Mouse (Mus musculus): ENCODE data around the gene Blmh. TPM values are rescaled to one million over a fixed set of nuclear protein-coding genes. Genes with fewer than 3 reads are reported as not detected.

The Blmh gene
- polyA plus RNA-seq (2015; fragmentation: Nextera tagmentation; extraction: Ambion mirVana) = 139 TPM in 2 replicates

- H3K9ac ChIP-seq (ENCODE audit: low read depth, low read length) = no peak within 1 kb of the TSS
- H3K4me1 ChIP-seq (ENCODE audit: control insufficient read depth, insufficient read depth, low read depth, low read length) = no peaks in the 10 kb centered on the region
- no peaks in the 10 kb centered on the region for H3K36me3 ChIP-seq (ENCODE audit: control insufficient read depth, insufficient read depth, low read length)
- no peaks in the 10 kb centered on the region for H3K9me3 ChIP-seq (ENCODE audit: control insufficient read depth, low read length)
- WGBS = 86% methylated on average over 6 of the region's 6 CpGs
- no peak within 1 kb of the TSS for H3K4me3 ChIP-seq (ENCODE audit: low read length)
- no peak for ATAC-seq
- H3K4me2 ChIP-seq (ENCODE audit: low read length) = no peak within 1 kb of the TSS
- no peaks in the 10 kb centered on the region for H3K27me3 ChIP-seq (replicated peaks; ENCODE audit: control insufficient read depth, insufficient read depth, low read length)
- no peak within 1 kb of the TSS for H3K27ac ChIP-seq (ENCODE audit: low read depth, low read length)
Measured at GRCm38 (mm10) chr11:76924759-76925236, at the start of gene Blmh. Gene Blmh (plus strand): TSS chr11:76924809.

- Histone ChIP-seq H3K36me3 (ENCODE audit: control insufficient read depth, insufficient read depth, low read length) (no peaks in the 10 kb centered on the region), H3K9ac (ENCODE audit: low read depth, low read length) (no peak overlapping the region), H3K27me3 (replicated peaks; ENCODE audit: control insufficient read depth, insufficient read depth, low read length) (no peaks in the 10 kb centered on the region), H3K27ac (ENCODE audit: low read depth, low read length) (no peak overlapping the region), H3K4me3 (ENCODE audit: low read length) (no peak overlapping the region), H3K4me1 (ENCODE audit: control insufficient read depth, insufficient read depth, low read depth, low read length) (no peaks in the 10 kb centered on the region), H3K9me3 (ENCODE audit: control insufficient read depth, low read length) (no peaks in the 10 kb centered on the region), H3K4me2 (ENCODE audit: low read length) (no peak overlapping the region)
- WGBS = 86% methylated on average over 5 of the region's 5 CpGs
- ATAC-seq = no peak
Measured at GRCm38 (mm10) chr11:76879816-76880215, 44.8 kb upstream of the Blmh start.

- no peak overlapping the region for H3K4me3 ChIP-seq (ENCODE audit: low read length)
Measured at GRCm38 (mm10) chr11:76884451-76884850, 40.2 kb upstream of the Blmh start.

GRCm38 (mm10) chr11:76889339-76890164 is 35.1 kb upstream of the Blmh start:
- Histone ChIP-seq H3K4me1 (ENCODE audit: control insufficient read depth, insufficient read depth, low read depth, low read length) (no peaks in the 10 kb centered on the region), H3K9me3 (ENCODE audit: control insufficient read depth, low read length) (no peaks in the 10 kb centered on the region), H3K4me2 (ENCODE audit: low read length) (no peak overlapping the region), H3K4me3 (ENCODE audit: low read length) (no peak overlapping the region), H3K36me3 (ENCODE audit: control insufficient read depth, insufficient read depth, low read length) (no peaks in the 10 kb centered on the region), H3K9ac (ENCODE audit: low read depth, low read length) (no peak overlapping the region), H3K27ac (ENCODE audit: low read depth, low read length) (no peak overlapping the region), H3K27me3 (replicated peaks; ENCODE audit: control insufficient read depth, insufficient read depth, low read length) (no peaks in the 10 kb centered on the region)
- 74% methylated on average over 10 of the region's 10 CpGs for WGBS
- ATAC-seq = no peak

More at GRCm38 (mm10) chr11:76884451-76884850, 40.2 kb upstream of the Blmh start:
- ATAC-seq = no peak
- H3K4me2 ChIP-seq (ENCODE audit: low read length) = no peak overlapping the region
- no peak overlapping the region for H3K9ac ChIP-seq (ENCODE audit: low read depth, low read length)
- WGBS = 44% methylated on average over 5 of the region's 5 CpGs
- H3K27me3 ChIP-seq (replicated peaks; ENCODE audit: control insufficient read depth, insufficient read depth, low read length) = no peaks in the 10 kb centered on the region
- no peaks in the 10 kb centered on the region for H3K9me3 ChIP-seq (ENCODE audit: control insufficient read depth, low read length)
- H3K36me3 ChIP-seq (ENCODE audit: control insufficient read depth, insufficient read depth, low read length) = no peaks in the 10 kb centered on the region
- no peaks in the 10 kb centered on the region for H3K4me1 ChIP-seq (ENCODE audit: control insufficient read depth, insufficient read depth, low read depth, low read length)
- no peak overlapping the region for H3K27ac ChIP-seq (ENCODE audit: low read depth, low read length)

GRCm38 (mm10) chr11:76891171-76891570 is 33.4 kb upstream of the Blmh start:
- Histone ChIP-seq H3K9me3 (ENCODE audit: control insufficient read depth, low read length) (no peaks in the 10 kb centered on the region), H3K36me3 (ENCODE audit: control insufficient read depth, insufficient read depth, low read length) (no peaks in the 10 kb centered on the region), H3K4me1 (ENCODE audit: control insufficient read depth, insufficient read depth, low read depth, low read length) (no peaks in the 10 kb centered on the region), H3K4me2 (ENCODE audit: low read length) (no peak overlapping the region), H3K27ac (ENCODE audit: low read depth, low read length) (no peak overlapping the region), H3K4me3 (ENCODE audit: low read length) (no peak overlapping the region), H3K9ac (ENCODE audit: low read depth, low read length) (no peak overlapping the region), H3K27me3 (replicated peaks; ENCODE audit: control insufficient read depth, insufficient read depth, low read length) (no peaks in the 10 kb centered on the region)
- no peak for ATAC-seq
- 90% methylated on average over 7 of the region's 7 CpGs for WGBS

GRCm38 (mm10) chr11:76891738-76892349 is 32.8 kb upstream of the Blmh start:
- Histone ChIP-seq H3K27ac (ENCODE audit: low read depth, low read length) (no peak overlapping the region), H3K9me3 (ENCODE audit: control insufficient read depth, low read length) (no peaks in the 10 kb centered on the region), H3K4me2 (ENCODE audit: low read length) (no peak overlapping the region), H3K9ac (ENCODE audit: low read depth, low read length) (no peak overlapping the region), H3K36me3 (ENCODE audit: control insufficient read depth, insufficient read depth, low read length) (no peaks in the 10 kb centered on the region), H3K4me3 (ENCODE audit: low read length) (no peak overlapping the region), H3K27me3 (replicated peaks; ENCODE audit: control insufficient read depth, insufficient read depth, low read length) (no peaks in the 10 kb centered on the region), H3K4me1 (ENCODE audit: control insufficient read depth, insufficient read depth, low read depth, low read length) (no peaks in the 10 kb centered on the region)
- ATAC-seq = no peak
- 82% methylated on average over 4 of the region's 4 CpGs for WGBS

- H3K9me3 ChIP-seq (ENCODE audit: control insufficient read depth, low read length) = no peaks in the 10 kb centered on the region
- no peak overlapping the region for H3K9ac ChIP-seq (ENCODE audit: low read depth, low read length)
- H3K4me1 ChIP-seq (ENCODE audit: control insufficient read depth, insufficient read depth, low read depth, low read length) = no peaks in the 10 kb centered on the region
- 85% methylated on average over 3 of the region's 3 CpGs for WGBS
- no peak for ATAC-seq
- no peak overlapping the region for H3K27ac ChIP-seq (ENCODE audit: low read depth, low read length)
- H3K36me3 ChIP-seq (ENCODE audit: control insufficient read depth, insufficient read depth, low read length) = no peaks in the 10 kb centered on the region
- H3K4me3 ChIP-seq (ENCODE audit: low read length) = no peak overlapping the region
- no peak overlapping the region for H3K4me2 ChIP-seq (ENCODE audit: low read length)
- H3K27me3 ChIP-seq (replicated peaks; ENCODE audit: control insufficient read depth, insufficient read depth, low read length) = no peaks in the 10 kb centered on the region
Measured at GRCm38 (mm10) chr11:76892972-76893371, 31.6 kb upstream of the Blmh start.

- no peak overlapping the region for H3K4me3 ChIP-seq (ENCODE audit: low read length)
- no peaks in the 10 kb centered on the region for H3K4me1 ChIP-seq (ENCODE audit: control insufficient read depth, insufficient read depth, low read depth, low read length)
- H3K4me2 ChIP-seq (ENCODE audit: low read length) = no peak overlapping the region
- no peak overlapping the region for H3K27ac ChIP-seq (ENCODE audit: low read depth, low read length)
- no peak for ATAC-seq
- H3K9ac ChIP-seq (ENCODE audit: low read depth, low read length) = no peak overlapping the region
- WGBS = 39% methylated on average over 4 of the region's 4 CpGs
- no peaks in the 10 kb centered on the region for H3K9me3 ChIP-seq (ENCODE audit: control insufficient read depth, low read length)
- H3K27me3 ChIP-seq (replicated peaks; ENCODE audit: control insufficient read depth, insufficient read depth, low read length) = no peaks in the 10 kb centered on the region
- H3K36me3 ChIP-seq (ENCODE audit: control insufficient read depth, insufficient read depth, low read length) = no peaks in the 10 kb centered on the region
Measured at GRCm38 (mm10) chr11:76893570-76893969, 31.0 kb upstream of the Blmh start.

GRCm38 (mm10) chr11:76894240-76894639 is 30.4 kb upstream of the Blmh start:
- Histone ChIP-seq H3K4me1 (ENCODE audit: control insufficient read depth, insufficient read depth, low read depth, low read length) (no peaks in the 10 kb centered on the region), H3K4me2 (ENCODE audit: low read length) (no peak overlapping the region), H3K9me3 (ENCODE audit: control insufficient read depth, low read length) (no peaks in the 10 kb centered on the region), H3K27ac (ENCODE audit: low read depth, low read length) (no peak overlapping the region), H3K36me3 (ENCODE audit: control insufficient read depth, insufficient read depth, low read length) (no peaks in the 10 kb centered on the region), H3K9ac (ENCODE audit: low read depth, low read length) (no peak overlapping the region), H3K4me3 (ENCODE audit: low read length) (no peak overlapping the region), H3K27me3 (replicated peaks; ENCODE audit: control insufficient read depth, insufficient read depth, low read length) (no peaks in the 10 kb centered on the region)
- WGBS = 37% methylated on average over 5 of the region's 5 CpGs
- no peak for ATAC-seq

Measured in hindbrain, embryonic 16.5 days (tissue).